Mouse (Mus musculus) midbrain, embryonic 10.5 days (tissue): ENCODE measurements around the gene Gm20388. TPM values are rescaled to one million over a fixed set of nuclear protein-coding genes. Genes with fewer than 3 reads are reported as not detected.

Experiments
- DNase-seq: peaks from one replicate; pipeline ENCODE4 v3.0.0-alpha.2; 2017; ENCODE audit warnings: low spot score
- H3K27ac ChIP-seq: fragments of 300-500 bp; sonication (generic); replicated peaks from 2 replicates; pipeline ENCODE4 v1.5.1; 2016; ENCODE audit warnings: mild to moderate bottlenecking
- H3K27me3 ChIP-seq: fragments of 300-500 bp; sonication (generic); 2 replicates; pipeline ENCODE4 v1.6.1; 2016; ENCODE audit warnings: low read depth, mild to moderate bottlenecking; ENCODE audit not compliant: poor library complexity, severe bottlenecking
- H3K36me3 ChIP-seq: fragments of 300-500 bp; sonication (generic); 2 replicates; pipeline ENCODE4 v1.6.1; 2016; ENCODE audit warnings: mild to moderate bottlenecking, moderate library complexity
- H3K4me1 ChIP-seq: fragments of 300-500 bp; sonication (generic); 2 replicates; pipeline ENCODE4 v1.6.1; 2016
- H3K4me3 ChIP-seq: fragments of 300-500 bp; sonication (generic); 2 replicates; pipeline ENCODE4 v1.5.1; 2016; ENCODE audit warnings: mild to moderate bottlenecking, moderate library complexity
- H3K9me3 ChIP-seq: fragments of 300-500 bp; sonication (generic); replicated peaks from 2 replicates; pipeline ENCODE4 v1.6.1; 2016; ENCODE audit warnings: mild to moderate bottlenecking
- WGBS: fragments of 180-500 bp; shearing (Covaris S2); methylation state at CpG from one replicate; pipeline ENCODE4 v1.1.7; 2016; 5-methylcytosine and 5-hydroxymethylcytosine counted together
- polyA plus RNA-seq: library from polyadenylated mRNA; unstranded; fragments of >200 nt; fragmentation: Nextera tagmentation; extraction: Ambion mirVana; gene quantifications from 2 replicates; pipeline ENCODE4 v1.2.1, GENCODE M21; 2016

The Gm20388 gene
- polyA plus RNA-seq, 1 experiment from 2014 or later: 7.1 TPM

DNA sequence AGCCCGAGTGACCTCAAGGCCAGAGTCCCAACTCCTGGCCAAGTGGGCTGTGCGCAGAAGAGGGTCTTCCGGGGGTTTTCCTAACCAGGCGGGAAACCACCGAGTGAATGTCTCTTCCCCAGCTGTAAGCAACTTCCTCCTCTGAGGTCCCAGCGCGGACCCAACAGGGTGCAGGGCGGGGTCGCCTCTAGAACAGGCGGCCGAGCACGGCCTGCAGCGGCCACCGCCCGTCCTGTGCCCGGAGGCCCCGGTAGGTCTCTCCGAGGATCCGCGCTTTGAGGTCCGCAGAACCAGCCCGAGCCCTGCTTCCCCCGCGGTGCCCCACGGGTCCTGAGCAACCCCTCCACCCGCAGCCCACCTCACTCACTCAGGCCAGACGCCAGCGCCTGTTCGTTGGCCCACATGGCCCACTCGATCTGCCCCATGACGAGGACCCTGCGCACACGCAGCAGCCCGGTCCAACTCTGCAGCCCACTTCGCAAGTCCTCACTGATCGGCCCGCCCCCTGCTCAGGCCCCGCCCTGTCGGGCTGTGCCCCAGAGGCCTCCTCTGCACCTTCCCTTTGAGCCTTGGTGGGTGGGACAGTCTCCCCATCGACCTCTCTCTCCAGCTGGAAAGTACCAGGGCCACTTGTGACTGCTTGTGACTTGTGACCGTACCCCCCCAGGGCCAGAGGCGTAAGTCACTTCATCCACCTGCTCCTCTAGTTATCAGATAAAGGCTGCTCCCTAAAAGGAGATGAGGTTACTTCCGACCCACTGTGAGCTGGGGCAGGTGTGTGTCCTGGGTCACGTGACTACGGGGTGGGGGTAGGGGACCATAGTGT lies 2522.0 kb downstream of the Gm20388 start, which contains the start of gene Cyba:
Cyba (minus strand) TSS at position 488 of the 826 bp plus-strand sequence.
- peak within 1 kb of the TSS; percentile 57 for H3K4me3 ChIP-seq
- WGBS: 4% methylated on average over 45 of the region's 45 CpGs
- peak within 1 kb of the TSS; percentile 79 for H3K27ac ChIP-seq
- H3K27me3 ChIP-seq: peaks cover 9% of the 10 kb centered on the region; the same call in 1 of the 2 replicates
- DNase-seq: peak; percentile 64
- no peaks in the 10 kb centered on the region for H3K9me3 ChIP-seq
- H3K4me1 ChIP-seq: peaks cover 28% of the 10 kb centered on the region
- peaks cover 45% of the 10 kb centered on the region for H3K36me3 ChIP-seq

DNA sequence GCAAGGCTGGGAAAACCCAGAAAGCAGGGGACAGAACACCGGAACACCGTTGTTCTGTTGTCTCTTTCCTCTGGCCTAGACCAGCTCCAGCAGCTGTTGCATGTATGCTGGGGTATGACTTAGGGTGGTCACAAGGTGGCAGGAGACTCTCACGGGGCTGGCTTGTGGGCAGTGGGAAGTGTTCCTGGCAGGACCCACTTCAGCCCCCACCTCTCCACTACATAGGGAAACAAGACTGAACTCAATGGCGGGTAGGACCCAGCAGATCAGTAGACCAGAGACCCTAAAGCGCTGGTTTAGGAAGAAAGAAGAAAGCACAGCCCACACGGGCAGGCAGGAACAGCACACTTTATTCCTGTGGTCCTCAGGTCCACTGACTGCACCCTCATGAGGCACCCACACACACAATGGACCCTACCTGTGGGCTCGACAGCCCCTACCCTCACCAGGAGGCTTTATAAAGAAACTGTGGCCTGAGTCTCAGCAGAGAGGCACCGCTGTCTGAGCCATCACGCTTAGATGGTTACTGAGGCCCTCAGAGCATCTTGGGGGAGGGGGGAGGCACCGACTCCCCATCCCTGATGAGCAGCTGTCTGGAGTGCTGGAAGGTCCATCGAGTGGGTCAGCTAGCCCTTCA lies 2522.7 kb downstream of the Gm20388 start:
- Histone ChIP-seq H3K27me3 (peaks cover 9% of the 10 kb centered on the region; the same call in 1 of the 2 replicates), H3K9me3 (no peaks in the 10 kb centered on the region), H3K4me1 (peaks cover 28% of the 10 kb centered on the region), H3K4me3 (peak overlapping the region; percentile 57; the same call in 1 of the 2 replicates), H3K27ac (no peak overlapping the region; the same call in 1 of the 2 replicates), H3K36me3 (peaks cover 52% of the 10 kb centered on the region)
- peak; percentile 25 for DNase-seq
- 72% methylated on average over 11 of the region's 11 CpGs for WGBS

DNA sequence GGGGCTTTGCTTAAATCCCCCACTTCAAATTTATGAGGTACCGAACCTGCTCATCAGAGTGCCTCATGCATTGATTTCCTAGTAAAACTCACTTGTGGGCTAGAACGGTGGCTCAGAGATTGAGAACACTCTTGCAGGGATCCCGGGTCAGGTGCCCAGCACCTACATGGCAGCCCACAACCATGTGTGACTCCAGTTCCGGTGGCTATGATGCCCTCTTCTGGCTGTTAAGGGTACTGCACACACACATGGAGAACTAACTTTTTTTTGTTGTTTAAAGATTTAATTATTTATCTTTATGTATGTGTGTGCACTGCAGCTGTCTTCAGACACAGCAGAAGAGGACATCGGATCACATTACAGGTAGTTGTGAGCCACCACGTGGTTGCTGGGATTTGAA lies 2524.7 kb downstream of the Gm20388 start:
- Histone ChIP-seq H3K4me3 (no peak overlapping the region), H3K4me1 (peaks cover 28% of the 10 kb centered on the region), H3K27ac (no peak overlapping the region), H3K9me3 (no peaks in the 10 kb centered on the region), H3K36me3 (peaks cover 70% of the 10 kb centered on the region), H3K27me3 (peaks cover 9% of the 10 kb centered on the region; the same call in 1 of the 2 replicates)
- 92% methylated on average over 6 of the region's 6 CpGs for WGBS
- no peak for DNase-seq

DNA sequence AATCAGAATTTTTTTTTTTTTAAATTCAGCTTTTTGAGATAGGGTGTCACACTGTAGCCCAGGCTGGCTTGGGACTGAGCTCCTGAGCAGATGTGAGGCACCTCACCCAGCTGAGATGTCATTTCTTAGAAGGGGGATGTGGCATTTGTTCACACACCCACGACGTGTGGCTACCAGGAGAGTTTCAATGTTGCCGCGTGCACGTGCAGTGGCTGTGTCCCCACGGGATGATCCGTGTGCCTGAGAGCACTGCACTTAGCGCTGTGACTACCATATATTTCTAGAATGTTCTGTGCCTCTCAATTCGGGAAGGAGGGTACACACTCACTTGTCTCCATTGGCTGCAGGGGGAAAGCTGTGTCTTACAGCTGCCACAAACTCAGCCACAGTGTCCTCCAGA lies 2525.5 kb downstream of the Gm20388 start:
- DNase-seq: no peak
- H3K27me3 ChIP-seq: peaks cover 9% of the 10 kb centered on the region; the same call in 1 of the 2 replicates
- no peaks in the 10 kb centered on the region for H3K9me3 ChIP-seq
- H3K4me3 ChIP-seq: no peak overlapping the region
- H3K36me3 ChIP-seq: peaks cover 70% of the 10 kb centered on the region
- H3K27ac ChIP-seq: no peak overlapping the region
- peaks cover 25% of the 10 kb centered on the region for H3K4me1 ChIP-seq
- 96% methylated on average over 9 of the region's 9 CpGs for WGBS

DNA sequence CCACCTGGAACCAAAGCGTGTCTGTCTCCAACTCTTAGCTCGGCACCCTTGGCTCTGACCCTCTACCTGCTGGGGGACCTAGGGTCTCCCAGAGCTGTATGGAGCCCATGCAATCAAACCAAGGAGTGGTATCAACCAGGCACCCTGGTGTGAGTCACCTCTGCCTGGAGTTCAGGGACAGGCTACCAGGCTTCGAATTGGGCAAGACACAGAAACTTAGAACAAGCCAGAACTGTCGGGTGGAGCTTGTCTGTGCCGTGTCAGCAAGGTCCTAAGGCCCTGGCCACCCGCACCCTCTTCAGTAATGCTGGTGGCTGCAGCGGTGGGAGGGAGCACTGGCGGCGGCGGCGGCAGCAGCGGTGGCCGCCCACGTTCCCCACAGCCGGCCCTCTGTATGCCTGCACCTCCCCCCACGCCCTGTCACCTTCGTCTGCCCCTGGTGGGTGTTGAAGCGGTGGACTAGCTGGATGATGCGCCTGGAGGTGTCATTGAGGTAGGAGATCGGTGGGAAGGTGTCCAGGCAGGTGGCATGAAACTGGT lies 2526.0 kb downstream of the Gm20388 start:
- peaks cover 19% of the 10 kb centered on the region for H3K4me1 ChIP-seq
- peaks cover 70% of the 10 kb centered on the region for H3K36me3 ChIP-seq
- H3K9me3 ChIP-seq: no peaks in the 10 kb centered on the region
- DNase-seq: no peak
- no peak overlapping the region for H3K4me3 ChIP-seq
- H3K27ac ChIP-seq: no peak overlapping the region
- H3K27me3 ChIP-seq: peaks cover 4% of the 10 kb centered on the region; the same call in 1 of the 2 replicates
- WGBS: 89% methylated on average over 20 of the region's 20 CpGs

DNA sequence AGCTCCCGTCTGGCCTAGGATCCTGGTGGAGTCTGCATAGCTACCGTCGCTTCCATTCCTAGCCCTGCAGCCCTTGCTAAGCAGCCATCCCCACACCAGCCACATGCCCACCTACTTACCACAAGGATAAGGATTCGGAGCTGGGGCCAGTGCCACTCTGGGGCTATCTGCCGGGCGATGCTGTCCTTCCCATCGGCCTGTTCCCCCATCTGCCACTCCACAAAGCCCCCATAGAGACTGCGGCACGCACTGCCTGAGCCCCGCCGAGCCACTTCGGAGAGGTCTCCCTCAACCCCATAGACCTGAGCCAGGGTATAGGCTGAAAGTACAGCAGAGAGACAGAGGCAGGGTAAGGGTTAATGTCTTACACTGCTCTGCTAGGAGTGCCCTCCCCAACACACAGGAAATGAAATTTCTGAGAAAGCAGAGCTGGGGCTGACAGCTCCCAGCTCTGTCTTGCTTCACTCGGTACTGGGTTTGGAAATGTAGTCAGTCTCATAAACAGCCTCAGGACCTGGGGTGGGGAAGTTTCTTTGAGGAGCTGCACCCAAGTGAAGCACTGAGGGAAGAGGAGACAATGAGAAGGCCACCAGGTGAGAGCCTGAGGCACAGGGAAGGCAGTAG lies 2527.2 kb downstream of the Gm20388 start:
- H3K4me1 ChIP-seq: peaks cover 18% of the 10 kb centered on the region
- peaks cover 70% of the 10 kb centered on the region for H3K36me3 ChIP-seq
- H3K27ac ChIP-seq: no peak overlapping the region
- H3K9me3 ChIP-seq: no peaks in the 10 kb centered on the region
- DNase-seq: no peak
- WGBS: 94% methylated on average over 13 of the region's 13 CpGs
- H3K27me3 ChIP-seq: no peaks in the 10 kb centered on the region; the same call in 1 of the 2 replicates
- H3K4me3 ChIP-seq: no peak overlapping the region

DNA sequence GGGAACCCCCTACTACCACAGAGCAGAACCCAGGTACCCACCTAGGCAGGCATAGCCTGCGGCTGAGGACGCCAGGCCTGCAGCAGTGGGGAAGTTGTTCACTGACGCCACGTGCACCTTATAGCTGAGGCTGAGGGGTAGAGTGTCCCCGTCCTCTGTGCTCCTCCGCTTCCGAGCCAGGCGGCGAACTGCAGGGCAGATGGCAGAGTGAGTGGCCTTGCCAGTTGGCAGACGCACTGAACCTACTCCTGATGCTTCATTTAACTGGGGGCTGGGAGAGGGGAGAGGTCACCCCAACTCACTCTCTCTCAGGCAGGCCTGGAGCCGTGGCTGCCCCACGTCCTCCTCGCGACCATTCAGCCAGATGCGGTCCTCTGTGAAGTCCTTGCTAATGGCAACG lies 2528.7 kb downstream of the Gm20388 start:
- WGBS: 95% methylated on average over 16 of the region's 16 CpGs
- peaks cover 58% of the 10 kb centered on the region for H3K36me3 ChIP-seq
- H3K27me3 ChIP-seq: no peaks in the 10 kb centered on the region
- peaks cover 15% of the 10 kb centered on the region for H3K4me1 ChIP-seq
- no peak overlapping the region for H3K27ac ChIP-seq
- H3K9me3 ChIP-seq: no peaks in the 10 kb centered on the region
- no peak overlapping the region for H3K4me3 ChIP-seq
- no peak for DNase-seq

DNA sequence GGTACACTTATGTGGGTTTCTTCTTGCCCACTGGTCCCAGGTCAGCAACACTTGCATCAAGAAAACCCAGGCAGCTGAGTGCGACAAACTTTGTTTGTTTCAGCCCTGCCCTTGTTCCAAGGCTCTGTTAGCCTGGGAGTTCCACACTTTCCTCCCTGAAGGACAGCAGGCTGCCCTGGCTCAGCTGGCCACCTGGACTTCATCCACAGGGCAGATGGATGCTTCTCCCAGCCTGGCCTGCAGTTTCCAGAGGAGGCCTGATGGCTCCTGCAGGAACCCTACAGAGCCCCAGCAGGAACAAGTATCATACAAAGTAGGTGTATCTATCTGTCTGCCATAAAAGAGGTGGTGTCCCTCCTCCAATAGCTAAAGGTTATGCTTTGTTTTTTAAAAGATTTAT lies 2530.7 kb downstream of the Gm20388 start:
- WGBS: 93% methylated on average over 1 of the region's 1 CpGs
- Histone ChIP-seq H3K27ac (no peak overlapping the region), H3K4me3 (no peak overlapping the region), H3K27me3 (no peaks in the 10 kb centered on the region), H3K4me1 (peaks cover 34% of the 10 kb centered on the region), H3K36me3 (peaks cover 39% of the 10 kb centered on the region), H3K9me3 (no peaks in the 10 kb centered on the region)
- no peak for DNase-seq

DNA sequence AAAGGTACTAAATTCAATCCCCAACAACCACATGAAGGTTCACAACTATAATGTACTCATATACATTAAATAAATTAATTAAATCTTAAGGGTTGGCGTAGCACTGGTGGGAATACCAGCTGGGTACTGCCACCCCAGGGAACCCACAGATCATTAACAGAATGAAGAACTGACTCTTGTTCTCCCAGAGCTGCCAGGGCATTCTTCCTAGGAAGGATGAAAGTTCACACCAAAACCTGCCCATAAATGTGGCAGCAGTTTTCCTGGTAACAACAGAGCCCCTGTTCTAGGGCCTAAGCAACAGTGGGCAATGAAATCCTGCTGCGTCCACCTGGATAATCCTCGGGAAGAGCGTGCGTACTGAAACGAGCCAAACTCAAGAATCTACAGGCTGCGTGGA lies 2531.7 kb downstream of the Gm20388 start:
- DNase-seq: no peak
- Histone ChIP-seq H3K36me3 (peaks cover 28% of the 10 kb centered on the region), H3K27me3 (no peaks in the 10 kb centered on the region), H3K9me3 (no peaks in the 10 kb centered on the region), H3K4me3 (peak overlapping the region; percentile 87), H3K27ac (peak overlapping the region; percentile 93), H3K4me1 (peaks cover 34% of the 10 kb centered on the region)
- 21% methylated on average over 7 of the region's 7 CpGs for WGBS

DNA sequence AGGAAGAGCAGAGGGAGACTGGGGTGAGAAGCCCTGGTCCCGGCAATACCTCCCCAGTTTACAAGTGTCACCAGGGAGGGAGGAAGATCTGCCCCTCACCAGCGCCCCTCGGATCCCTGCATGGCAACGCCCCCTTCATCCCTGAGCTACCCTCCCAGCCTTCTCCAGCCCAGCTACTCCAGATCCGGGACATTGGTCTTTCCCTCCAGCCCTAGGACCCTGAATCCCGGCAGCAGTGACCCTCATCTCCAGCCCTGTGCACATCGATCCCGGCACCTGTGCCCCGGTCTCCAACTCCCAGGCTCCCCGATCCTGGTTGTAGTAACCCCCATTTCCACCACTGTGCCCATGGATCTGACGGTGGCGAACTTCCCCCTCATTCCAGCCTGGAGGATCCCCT lies 2532.1 kb downstream of the Gm20388 start:
- under 1% methylated on average over 12 of the region's 12 CpGs for WGBS
- Histone ChIP-seq H3K4me3 (peak overlapping the region; percentile 87), H3K9me3 (no peaks in the 10 kb centered on the region), H3K4me1 (peaks cover 34% of the 10 kb centered on the region), H3K27me3 (no peaks in the 10 kb centered on the region), H3K36me3 (peaks cover 24% of the 10 kb centered on the region), H3K27ac (peak overlapping the region; percentile 93)
- DNase-seq: no peak

DNA sequence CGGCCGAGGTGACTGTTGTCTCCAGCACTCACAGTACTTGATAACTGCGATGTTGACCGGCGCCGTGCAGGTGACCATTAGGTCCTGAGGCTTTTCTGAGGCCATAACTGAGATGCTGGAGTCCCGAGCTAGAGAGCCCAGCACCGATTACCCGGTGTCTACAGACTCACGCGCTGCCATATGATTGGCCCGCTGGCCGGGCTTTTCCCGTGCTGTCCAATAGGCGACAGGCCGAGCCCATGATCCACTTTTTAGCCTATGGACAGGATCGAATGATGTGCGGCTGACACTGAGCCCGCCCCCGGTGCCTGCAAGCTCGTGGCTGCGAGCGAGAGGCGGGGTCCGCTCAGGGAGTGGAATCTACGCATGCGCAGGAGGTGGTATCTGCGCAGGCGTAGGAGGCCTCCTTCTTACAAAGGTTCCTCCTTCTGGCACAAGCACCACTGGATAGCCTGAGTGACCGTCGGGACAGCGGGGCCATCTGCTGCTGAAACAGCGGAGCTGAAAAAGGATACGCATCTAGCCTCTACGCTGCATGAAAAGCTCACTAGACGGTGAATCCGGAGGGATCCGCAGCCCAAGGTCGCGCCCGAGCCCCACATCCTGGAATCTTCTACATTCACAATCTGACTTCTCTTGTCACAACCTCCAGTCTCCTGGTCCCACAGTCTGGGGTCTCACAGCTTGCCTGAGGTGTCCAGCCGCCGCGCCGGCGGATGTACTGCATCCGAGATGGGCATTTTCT lies 2532.8 kb downstream of the Gm20388 start, which contains the start of gene Mvd:
Mvd (minus strand) TSS at position 161 of the 745 bp plus-strand sequence.
- WGBS: under 1% methylated on average over 47 of the region's 47 CpGs
- Histone ChIP-seq H3K4me1 (peaks cover 34% of the 10 kb centered on the region), H3K9me3 (no peaks in the 10 kb centered on the region), H3K4me3 (peak within 1 kb of the TSS; percentile 87), H3K36me3 (peaks cover 17% of the 10 kb centered on the region), H3K27ac (peak within 1 kb of the TSS; percentile 93), H3K27me3 (no peaks in the 10 kb centered on the region)
- DNase-seq: peak; percentile 99
